Mouse (Mus musculus): ENCODE measurements around the gene Rnf133. TPM values are rescaled to one million over a fixed set of nuclear protein-coding genes. Genes with fewer than 3 reads are reported as not detected.

Gene Rnf133
- polyA plus RNA-seq (2011; ENCODE audit: insufficient read depth, insufficient read length, low read depth, missing spikeins) = not detected in 2 replicates

- Histone ChIP-seq H3K27me3 (ENCODE audit: control insufficient read depth, insufficient read depth, low read length, poor library complexity, severe bottlenecking) (no peaks in the 10 kb centered on the region; the same call in 1 of the 2 replicates), H3K4me1 (ENCODE audit: control insufficient read depth, insufficient read depth, low read length) (no peaks in the 10 kb centered on the region), H3K9ac (ENCODE audit: low read depth, poor library complexity, severe bottlenecking) (no peak within 1 kb of the TSS), H3K27ac (ENCODE audit: insufficient read depth, low read length) (no peak within 1 kb of the TSS), H3K4me3 (ENCODE audit: low read depth, low read length) (no peak within 1 kb of the TSS), H3K9me3 (replicated peaks; ENCODE audit: control insufficient read depth, insufficient read depth, low read length, poor library complexity, severe bottlenecking) (no peaks in the 10 kb centered on the region), H3K36me3 (ENCODE audit: control insufficient read depth, insufficient read depth, low read length, poor library complexity, severe bottlenecking) (no peaks in the 10 kb centered on the region)
- TF ChIP-seq CTCF (IDR thresholded peaks at IDR 0.05; ENCODE audit: low read depth, low read length) (no peak), POLR2A (IDR thresholded peaks at IDR 0.05; ENCODE audit: insufficient read depth, low read length) (no peak)
These were observed at the start of gene Rnf133 for GRCm38 (mm10) chr6:23650205-23650604. TSS of gene Rnf133 (minus strand) at chr6:23650305.

DNA sequence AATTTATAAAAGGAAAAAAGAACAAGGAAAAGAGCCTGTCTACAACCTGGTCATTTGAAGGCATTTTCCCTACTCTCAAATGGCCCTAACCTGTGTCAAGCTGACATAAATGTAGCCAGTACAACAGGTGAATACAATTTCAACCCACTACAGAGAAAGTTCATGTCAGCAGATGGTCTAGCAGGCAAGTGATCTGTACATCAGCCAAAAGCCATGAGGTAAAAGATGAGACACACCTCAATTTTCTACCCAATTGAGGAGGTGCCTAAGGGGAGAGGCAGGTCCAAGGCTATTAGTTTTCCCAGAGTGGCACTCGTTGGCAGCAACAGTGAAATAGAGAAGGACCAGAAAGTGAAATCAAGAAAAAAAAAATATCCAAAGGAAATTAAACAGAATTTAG is 28.1 kb upstream of the Rnf133 start:
- no peaks in the 10 kb centered on the region for H3K4me1 ChIP-seq (ENCODE audit: control insufficient read depth, insufficient read depth, low read length)
- no peak overlapping the region for H3K9ac ChIP-seq (ENCODE audit: low read depth, poor library complexity, severe bottlenecking)
- no peak overlapping the region for H3K27ac ChIP-seq (ENCODE audit: insufficient read depth, low read length)
- TF ChIP-seq EP300 (IDR thresholded peaks at IDR 0.05; ENCODE audit: insufficient read depth, low read depth, low read length) (no peak), POLR2A (IDR thresholded peaks at IDR 0.05; ENCODE audit: insufficient read depth, low read length) (no peak), CTCF (IDR thresholded peaks at IDR 0.05; ENCODE audit: low read depth, low read length) (no peak)
- no peaks in the 10 kb centered on the region for H3K27me3 ChIP-seq (ENCODE audit: control insufficient read depth, insufficient read depth, low read length, poor library complexity, severe bottlenecking)
- no peak overlapping the region for H3K4me3 ChIP-seq (ENCODE audit: low read depth, low read length)
- H3K36me3 ChIP-seq (ENCODE audit: control insufficient read depth, insufficient read depth, low read length, poor library complexity, severe bottlenecking) = no peaks in the 10 kb centered on the region
- no peaks in the 10 kb centered on the region for H3K9me3 ChIP-seq (replicated peaks; ENCODE audit: control insufficient read depth, insufficient read depth, low read length, poor library complexity, severe bottlenecking)

DNA sequence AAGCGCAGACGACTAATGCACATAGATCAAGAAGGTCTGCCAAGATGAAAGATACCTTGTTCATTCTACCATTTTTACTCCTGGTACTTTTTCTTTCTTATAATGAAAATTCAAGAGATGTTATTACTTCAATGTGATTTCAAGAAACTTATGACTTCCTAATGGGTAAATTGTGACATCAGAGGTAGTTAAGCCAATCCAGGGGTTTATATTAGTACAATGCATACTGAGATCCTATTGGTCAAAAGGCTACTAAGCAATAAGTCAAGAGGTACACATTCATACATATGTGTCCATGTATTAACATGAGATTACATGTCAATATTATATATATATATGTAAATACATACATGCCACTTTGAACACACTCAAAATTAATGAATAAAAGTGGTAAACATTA is 4.9 kb upstream of the Rnf133 start, which contains the start of gene Rnf148:
Rnf148 (minus strand) TSS at position 101 of the 400 bp plus-strand sequence.
- no peaks in the 10 kb centered on the region for H3K9me3 ChIP-seq (replicated peaks; ENCODE audit: control insufficient read depth, insufficient read depth, low read length, poor library complexity, severe bottlenecking)
- no peaks in the 10 kb centered on the region for H3K36me3 ChIP-seq (ENCODE audit: control insufficient read depth, insufficient read depth, low read length, poor library complexity, severe bottlenecking)
- no peaks in the 10 kb centered on the region for H3K27me3 ChIP-seq (ENCODE audit: control insufficient read depth, insufficient read depth, low read length, poor library complexity, severe bottlenecking)
- H3K9ac ChIP-seq (ENCODE audit: low read depth, poor library complexity, severe bottlenecking) = no peak within 1 kb of the TSS
- H3K27ac ChIP-seq (ENCODE audit: insufficient read depth, low read length) = no peak within 1 kb of the TSS
- TF ChIP-seq EP300 (IDR thresholded peaks at IDR 0.05; ENCODE audit: insufficient read depth, low read depth, low read length) (no peak), CTCF (IDR thresholded peaks at IDR 0.05; ENCODE audit: low read depth, low read length) (no peak), POLR2A (IDR thresholded peaks at IDR 0.05; ENCODE audit: insufficient read depth, low read length) (no peak)
- H3K4me1 ChIP-seq (ENCODE audit: control insufficient read depth, insufficient read depth, low read length) = no peaks in the 10 kb centered on the region
- H3K4me3 ChIP-seq (ENCODE audit: low read depth, low read length) = no peak within 1 kb of the TSS

- Histone ChIP-seq H3K27ac (ENCODE audit: insufficient read depth, low read length) (no peak overlapping the region), H3K9ac (ENCODE audit: low read depth, poor library complexity, severe bottlenecking) (no peak overlapping the region), H3K4me1 (ENCODE audit: control insufficient read depth, insufficient read depth, low read length) (no peaks in the 10 kb centered on the region), H3K9me3 (replicated peaks; ENCODE audit: control insufficient read depth, insufficient read depth, low read length, poor library complexity, severe bottlenecking) (no peaks in the 10 kb centered on the region), H3K36me3 (ENCODE audit: control insufficient read depth, insufficient read depth, low read length, poor library complexity, severe bottlenecking) (no peaks in the 10 kb centered on the region), H3K4me3 (ENCODE audit: low read depth, low read length) (no peak overlapping the region), H3K27me3 (ENCODE audit: control insufficient read depth, insufficient read depth, low read length, poor library complexity, severe bottlenecking) (no peaks in the 10 kb centered on the region; the same call in 1 of the 2 replicates)
- TF ChIP-seq CTCF (IDR thresholded peaks at IDR 0.05; ENCODE audit: low read depth, low read length) (no peak), EP300 (IDR thresholded peaks at IDR 0.05; ENCODE audit: insufficient read depth, low read depth, low read length) (no peak), POLR2A (IDR thresholded peaks at IDR 0.05; ENCODE audit: insufficient read depth, low read length) (no peak)
These were observed 1.4 kb downstream of the Rnf133 start for GRCm38 (mm10) chr6:23648732-23649131.

DNA sequence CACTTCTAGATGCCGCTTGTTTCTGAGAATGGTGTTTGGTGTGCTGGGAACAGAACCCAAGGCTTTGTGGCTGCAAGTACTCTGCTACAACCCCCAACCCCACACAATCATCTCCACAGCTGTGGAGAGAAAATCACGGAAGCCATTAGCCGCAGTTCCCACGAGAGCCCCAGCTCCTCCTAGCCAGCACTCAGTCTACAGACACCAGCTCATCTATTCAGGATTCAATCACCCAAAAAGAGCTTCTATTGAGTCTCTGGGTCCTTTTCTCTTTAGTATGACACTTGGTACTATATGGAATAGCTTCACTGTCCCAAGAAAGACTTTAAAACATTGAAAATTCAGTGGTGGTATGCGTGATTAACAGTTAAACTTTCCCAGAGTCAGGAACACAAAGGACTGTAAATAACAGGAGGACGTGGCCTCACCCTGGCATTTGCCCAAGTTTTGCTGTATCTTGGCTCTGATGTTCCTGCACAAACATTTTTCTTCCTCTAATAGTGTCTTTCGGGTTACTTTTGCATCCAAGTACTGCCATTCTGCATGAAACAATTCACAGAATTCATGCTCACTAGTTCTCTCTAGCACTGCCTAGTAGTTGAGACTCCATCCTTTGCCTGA is 2.4 kb downstream of the Rnf133 start:
- TF ChIP-seq CTCF (IDR thresholded peaks at IDR 0.05; ENCODE audit: low read depth, low read length) (no peak), POLR2A (IDR thresholded peaks at IDR 0.05; ENCODE audit: insufficient read depth, low read length) (no peak), EP300 (IDR thresholded peaks at IDR 0.05; ENCODE audit: insufficient read depth, low read depth, low read length) (no peak)
- H3K27me3 ChIP-seq (ENCODE audit: control insufficient read depth, insufficient read depth, low read length, poor library complexity, severe bottlenecking) = no peaks in the 10 kb centered on the region; the same call in 1 of the 2 replicates
- H3K4me3 ChIP-seq (ENCODE audit: low read depth, low read length) = no peak overlapping the region
- H3K36me3 ChIP-seq (ENCODE audit: control insufficient read depth, insufficient read depth, low read length, poor library complexity, severe bottlenecking) = no peaks in the 10 kb centered on the region
- H3K9ac ChIP-seq (ENCODE audit: low read depth, poor library complexity, severe bottlenecking) = no peak overlapping the region
- H3K27ac ChIP-seq (ENCODE audit: insufficient read depth, low read length) = no peak overlapping the region
- H3K9me3 ChIP-seq (replicated peaks; ENCODE audit: control insufficient read depth, insufficient read depth, low read length, poor library complexity, severe bottlenecking) = no peaks in the 10 kb centered on the region
- no peaks in the 10 kb centered on the region for H3K4me1 ChIP-seq (ENCODE audit: control insufficient read depth, insufficient read depth, low read length)

- H3K36me3 ChIP-seq (ENCODE audit: control insufficient read depth, insufficient read depth, low read length, poor library complexity, severe bottlenecking) = no peaks in the 10 kb centered on the region
- no peaks in the 10 kb centered on the region for H3K9me3 ChIP-seq (replicated peaks; ENCODE audit: control insufficient read depth, insufficient read depth, low read length, poor library complexity, severe bottlenecking)
- H3K4me3 ChIP-seq (ENCODE audit: low read depth, low read length) = no peak overlapping the region
- H3K27ac ChIP-seq (ENCODE audit: insufficient read depth, low read length) = no peak overlapping the region
- TF ChIP-seq EP300 (IDR thresholded peaks at IDR 0.05; ENCODE audit: insufficient read depth, low read depth, low read length) = no peak
- no peaks in the 10 kb centered on the region for H3K4me1 ChIP-seq (ENCODE audit: control insufficient read depth, insufficient read depth, low read length)
- H3K9ac ChIP-seq (ENCODE audit: low read depth, poor library complexity, severe bottlenecking) = no peak overlapping the region
- H3K27me3 ChIP-seq (ENCODE audit: control insufficient read depth, insufficient read depth, low read length, poor library complexity, severe bottlenecking) = no peaks in the 10 kb centered on the region
These were observed 13.0 kb downstream of the Rnf133 start for GRCm38 (mm10) chr6:23637081-23637480.
